Comparison of ENCODE assay signal across 19 mouse cellular contexts in genomic region chr5:103166755-103167154, GRCm38 (mm10). TPM values are rescaled to one million over a fixed set of nuclear protein-coding genes. Genes with fewer than 3 reads are reported as not detected.
DNase-seq lines count a peak whose midpoint lies in the region; ATAC-seq and TF ChIP-seq lines count a peak whose summit lies in the region.
"Had no signal": no experiment of that assay in that cellular context is flagged by ENCODE, and none has a peak within 500 bp of the region (broad histone marks: within the 10 kb centered on the region; RNA-seq: fewer than 3 reads in every experiment).

No protein-coding gene starts in this region.

- H3K9me3 ChIP-seq in heart, embryonic 10.5 days: no peaks in the 10 kb centered on the region
- H3K9me3 ChIP-seq: forebrain, embryonic 13.5 days had no signal

- WGBS in heart, embryonic 10.5 days: 71% methylated on average over 2 of the region's 2 CpGs

- H3K4me1 ChIP-seq in heart, embryonic 10.5 days: no peaks in the 10 kb centered on the region
- H3K4me1 ChIP-seq in cortical plate, adult 2 months (ENCODE audit: control insufficient read depth, insufficient read depth, low read length): peaks cover 12% of the 10 kb centered on the region
- H3K4me1 ChIP-seq: embryonic facial prominence, embryonic 15.5 days; heart, embryonic 12.5 days had no signal

- no peaks in the 10 kb centered on the region for H3K36me3 ChIP-seq in heart, embryonic 10.5 days
- H3K36me3 ChIP-seq: embryonic facial prominence, embryonic 15.5 days; heart, embryonic 12.5 days; hindbrain, embryonic 12.5 days had no signal

- no peaks in the 10 kb centered on the region for H3K27me3 ChIP-seq in heart, embryonic 10.5 days (ENCODE audit: insufficient read depth, poor library complexity, severe bottlenecking)
- H3K27me3 ChIP-seq: embryonic facial prominence, embryonic 15.5 days; forebrain, embryonic 13.5 days; heart, embryonic 12.5 days; hindbrain, embryonic 12.5 days had no signal

- no peak for TF ChIP-seq CTCF in left cerebral cortex, adult 2 months (IDR thresholded peaks at IDR 0.05)
- no peak for TF ChIP-seq CTCF in brain, embryonic 14.5 days (IDR thresholded peaks at IDR 0.05; ENCODE audit: borderline replicate concordance, extremely low read depth, insufficient read depth, insufficient read length)
- TF ChIP-seq CTCF in cortical plate, adult 2 months (IDR thresholded peaks at IDR 0.05; ENCODE audit: extremely low read depth, insufficient read depth, low read length): no peak

- DNase-seq in heart, embryonic 10.5 days (ENCODE audit: low spot score): peak; percentile 28
- DNase-seq in heart, postnatal 4 days: no peak
- no peak for DNase-seq in left cerebral cortex, adult 2 months (ENCODE audit: extremely low spot score in 1 of 2, low spot score in 2 of 2)
- no peak for DNase-seq in left cerebral cortex, adult 11 months (ENCODE audit: low spot score)
- DNase-seq in brain, embryonic 14.5 days (ENCODE audit: low read depth): peak; percentile 17
- DNase-seq: adrenal gland, adult 2 months; adrenal gland, postnatal 25 days; cerebellum, adult 2 months; cerebellum, postnatal 10 days; embryo, embryonic 11 days; gastrocnemius, postnatal 14 days; heart, adult 2 months had no signal

- H3K27ac ChIP-seq in heart, embryonic 10.5 days: no peak overlapping the region
- peak overlapping the region; percentile 80 for H3K27ac ChIP-seq in left cerebral cortex, adult 2 months
- peak overlapping the region; percentile 90 for H3K27ac ChIP-seq in cortical plate, adult 2 months (ENCODE audit: insufficient read depth, low read length)
- H3K27ac ChIP-seq: embryonic facial prominence, embryonic 15.5 days; forebrain, embryonic 13.5 days; heart, adult 2 months; hindbrain, embryonic 12.5 days had no signal

- ATAC-seq in erythroblast, adult 5-6 weeks (replicated peaks; ENCODE audit: low FRiP score, poor library complexity, severe bottlenecking): no peak
- ATAC-seq: forebrain, embryonic 13.5 days; intestine, embryonic 16.5 days had no signal

- no peak overlapping the region for H3K4me3 ChIP-seq in heart, embryonic 10.5 days
- no peak overlapping the region for H3K4me3 ChIP-seq in left cerebral cortex, adult 2 months
- H3K4me3 ChIP-seq in cortical plate, adult 2 months (ENCODE audit: insufficient read depth, low read length): no peak overlapping the region
- H3K4me3 ChIP-seq: embryonic facial prominence, embryonic 15.5 days; forebrain, embryonic 13.5 days; heart, adult 2 months; heart, embryonic 12.5 days; hindbrain, embryonic 12.5 days had no signal

- no peak for TF ChIP-seq POLR2A in brain, embryonic 14.5 days (IDR thresholded peaks at IDR 0.05; ENCODE audit: borderline replicate concordance, extremely low read depth, insufficient read depth, insufficient read length, poor library complexity, severe bottlenecking)
- no peak for TF ChIP-seq POLR2A in cortical plate, adult 2 months (IDR thresholded peaks at IDR 0.05; ENCODE audit: extremely low read depth, insufficient read depth, low read length)

- intact Hi-C loops in left cerebral cortex, adult 2 months (cut with DNase I): loop anchor here (5.0 kb wide), 1 partner anchor 74 kb away; no protein-coding TSS in a partner anchor

RNA-seq across cellular contexts. Expression of gene Mapk10, which starts 44.4 kb away (rescaled TPM):
- polyA plus RNA-seq in heart, embryonic 10.5 days (2016; fragmentation: Nextera tagmentation; extraction: Ambion mirVana): 0.10 and 0.29 TPM in 2 replicates
- 10 to 100 TPM; 28.0 to 28.9 TPM for total RNA-seq in heart, postnatal 4 days (2021)
- total RNA-seq in left cerebral cortex, adult 2 months (2021): 100 to 1,000 TPM; 475 to 532 TPM
- 37.3 and 65.9 TPM in 2 replicates for polyA plus RNA-seq in brain, embryonic 14.5 days (2012; rRNA removed)
- 199 and 210 TPM in 2 replicates for polyA plus RNA-seq in cortical plate, adult 2 months (2012; rRNA removed)
- total RNA-seq in erythroblast, adult 5-6 weeks (2015; ENCODE audit: low replicate concordance): not detected in 2 replicates
- not detected in 2 replicates for total RNA-seq in erythroblast, adult 5-6 weeks (2017; ENCODE audit: low replicate concordance)

Comparison
In these comparisons a context has a peak if more than half of its experiments do, and no peak if none do; other contexts are left out.
1. DNase-seq: peak in heart, embryonic 10.5 days (single experiment) and brain, embryonic 14.5 days (single experiment); none in heart, postnatal 4 days (single experiment), left cerebral cortex, adult 2 months (0 of 2) and left cerebral cortex, adult 11 months (single experiment).
2. RNA of gene Mapk10, which starts 44.4 kb away (total RNA-seq): 475 to 532 TPM in left cerebral cortex, adult 2 months and 28.0 to 28.9 TPM in heart, postnatal 4 days; not detected in erythroblast, adult 5-6 weeks; every median in the first group is over 10 times any median in the second.